Mouse (Mus musculus): ENCODE data around the gene Ubap2. TPM values are rescaled to one million over a fixed set of nuclear protein-coding genes. Genes with fewer than 3 reads are reported as not detected.

The Ubap2 gene
- polyA plus RNA-seq, 1 experiment from 2014 or later: 54.3 TPM

GRCm38 (mm10) chr4:41298976-41299375, 24.0 kb upstream of the Ubap2 start:
- Histone ChIP-seq H3K9ac (no peak overlapping the region), H3K9me3 (no peaks in the 10 kb centered on the region), H3K4me3 (replicated peaks) (no peak overlapping the region), H3K36me3 (peaks cover 81% of the 10 kb centered on the region), H3K4me2 (no peak overlapping the region), H3K4me1 (no peaks in the 10 kb centered on the region), H3K27me3 (replicated peaks) (no peaks in the 10 kb centered on the region), H3K27ac (no peak overlapping the region)
- WGBS: 91% methylated on average over 5 of the region's 5 CpGs
- no peak for ATAC-seq (ENCODE audit: insufficient read depth, low FRiP score, low read depth)

- H3K4me2 ChIP-seq: no peak overlapping the region
- H3K36me3 ChIP-seq: peaks cover 85% of the 10 kb centered on the region
Observed at GRCm38 (mm10) chr4:41295960-41296359, 21.0 kb upstream of the Ubap2 start.

GRCm38 (mm10) chr4:41295507-41295906, 20.6 kb upstream of the Ubap2 start:
- no peak overlapping the region for H3K9ac ChIP-seq
- ATAC-seq (ENCODE audit: insufficient read depth, low FRiP score, low read depth): no peak
- H3K27ac ChIP-seq: no peak overlapping the region
- no peak overlapping the region for H3K4me3 ChIP-seq (replicated peaks)
- no peak overlapping the region for H3K4me2 ChIP-seq
- no peaks in the 10 kb centered on the region for H3K9me3 ChIP-seq
- peaks cover 81% of the 10 kb centered on the region for H3K36me3 ChIP-seq
- H3K27me3 ChIP-seq (replicated peaks): no peaks in the 10 kb centered on the region
- WGBS: 88% methylated on average over 11 of the region's 11 CpGs
- no peaks in the 10 kb centered on the region for H3K4me1 ChIP-seq

More at GRCm38 (mm10) chr4:41295960-41296359, 21.0 kb upstream of the Ubap2 start:
- Histone ChIP-seq H3K4me3 (replicated peaks) (no peak overlapping the region), H3K4me1 (no peaks in the 10 kb centered on the region), H3K9ac (no peak overlapping the region), H3K27ac (no peak overlapping the region), H3K9me3 (no peaks in the 10 kb centered on the region), H3K27me3 (replicated peaks) (no peaks in the 10 kb centered on the region)
- no peak for ATAC-seq (ENCODE audit: insufficient read depth, low FRiP score, low read depth)
- WGBS: 92% methylated on average over 7 of the region's 7 CpGs

- H3K4me3 ChIP-seq (replicated peaks): no peak overlapping the region
- H3K9ac ChIP-seq: no peak overlapping the region
- no peak for ATAC-seq (ENCODE audit: insufficient read depth, low FRiP score, low read depth)
- WGBS: 91% methylated on average over 4 of the region's 4 CpGs
- H3K27me3 ChIP-seq (replicated peaks): no peaks in the 10 kb centered on the region
- H3K36me3 ChIP-seq: peaks cover 65% of the 10 kb centered on the region
- H3K4me2 ChIP-seq: no peak overlapping the region
- H3K4me1 ChIP-seq: no peaks in the 10 kb centered on the region
- no peaks in the 10 kb centered on the region for H3K9me3 ChIP-seq
- H3K27ac ChIP-seq: no peak overlapping the region
Observed at GRCm38 (mm10) chr4:41293907-41294306, 19.0 kb upstream of the Ubap2 start.

GRCm38 (mm10) chr4:41289802-41290201, 14.9 kb upstream of the Ubap2 start:
- H3K9me3 ChIP-seq: no peaks in the 10 kb centered on the region
- no peak overlapping the region for H3K9ac ChIP-seq
- no peak overlapping the region for H3K4me3 ChIP-seq (replicated peaks)
- H3K4me1 ChIP-seq: no peaks in the 10 kb centered on the region
- no peaks in the 10 kb centered on the region for H3K27me3 ChIP-seq (replicated peaks)
- ATAC-seq (ENCODE audit: insufficient read depth, low FRiP score, low read depth): no peak
- H3K4me2 ChIP-seq: no peak overlapping the region
- no peak overlapping the region for H3K27ac ChIP-seq
- peaks cover 29% of the 10 kb centered on the region for H3K36me3 ChIP-seq
- 85% methylated on average over 7 of the region's 7 CpGs for WGBS

GRCm38 (mm10) chr4:41286420-41286819, 11.5 kb upstream of the Ubap2 start:
- WGBS: 20% methylated on average over 3 of the region's 3 CpGs
- Histone ChIP-seq H3K4me1 (no peaks in the 10 kb centered on the region), H3K27ac (no peak overlapping the region), H3K4me2 (no peak overlapping the region), H3K27me3 (replicated peaks) (no peaks in the 10 kb centered on the region), H3K36me3 (peaks cover under 1% of the 10 kb centered on the region; the same call in 1 of the 2 replicates), H3K9ac (no peak overlapping the region), H3K9me3 (no peaks in the 10 kb centered on the region), H3K4me3 (replicated peaks) (no peak overlapping the region)
- ATAC-seq (ENCODE audit: insufficient read depth, low FRiP score, low read depth): no peak

- no peaks in the 10 kb centered on the region for H3K36me3 ChIP-seq
- H3K4me2 ChIP-seq: no peak overlapping the region
- H3K4me1 ChIP-seq: no peaks in the 10 kb centered on the region
- H3K27me3 ChIP-seq (replicated peaks): no peaks in the 10 kb centered on the region
- ATAC-seq (ENCODE audit: insufficient read depth, low FRiP score, low read depth): 0 out of 2 replicates have a peak, but pooled peaks have one; percentile 31
- no peak overlapping the region for H3K9ac ChIP-seq
- H3K9me3 ChIP-seq: no peaks in the 10 kb centered on the region
- WGBS: 69% methylated on average over 2 of the region's 2 CpGs
- no peak overlapping the region for H3K4me3 ChIP-seq (replicated peaks)
- peak overlapping the region; percentile 40 for H3K27ac ChIP-seq
Observed at GRCm38 (mm10) chr4:41284087-41284486, 9.1 kb upstream of the Ubap2 start.

- Histone ChIP-seq H3K4me2 (peak overlapping the region; percentile 69), H3K27me3 (replicated peaks) (no peaks in the 10 kb centered on the region), H3K9ac (peak overlapping the region; percentile 67), H3K36me3 (0 out of 2 replicates have a peak, but pooled peaks cover 2% of the 10 kb centered on the region), H3K9me3 (no peaks in the 10 kb centered on the region), H3K27ac (peak overlapping the region; percentile 94), H3K4me1 (peaks cover 22% of the 10 kb centered on the region), H3K4me3 (replicated peaks) (peak overlapping the region; percentile 89)
- WGBS: 53% methylated on average over 5 of the region's 5 CpGs
- ATAC-seq (ENCODE audit: insufficient read depth, low FRiP score, low read depth): no peak
Observed at GRCm38 (mm10) chr4:41275927-41276326, 983 bp upstream of the Ubap2 start.

GRCm38 (mm10) chr4:41274377-41274979, 466 bp downstream of the Ubap2 start:
- H3K27me3 ChIP-seq (replicated peaks): no peaks in the 10 kb centered on the region
- H3K4me1 ChIP-seq: peaks cover 22% of the 10 kb centered on the region
- H3K9ac ChIP-seq: peak overlapping the region; percentile 88
- H3K9me3 ChIP-seq: no peaks in the 10 kb centered on the region
- peak overlapping the region; percentile 89 for H3K4me3 ChIP-seq (replicated peaks)
- ATAC-seq (ENCODE audit: insufficient read depth, low FRiP score, low read depth): peak; percentile 61
- H3K4me2 ChIP-seq: peak overlapping the region; percentile 69
- peak overlapping the region; percentile 94 for H3K27ac ChIP-seq
- H3K36me3 ChIP-seq: peaks cover 8% of the 10 kb centered on the region; the same call in 1 of the 2 replicates
- under 1% methylated on average over 18 of the region's 18 CpGs for WGBS

- H3K4me1 ChIP-seq: peaks cover 17% of the 10 kb centered on the region
- no peaks in the 10 kb centered on the region for H3K27me3 ChIP-seq (replicated peaks)
- H3K9ac ChIP-seq: no peak overlapping the region
- no peak overlapping the region for H3K4me2 ChIP-seq
- H3K4me3 ChIP-seq (replicated peaks): no peak overlapping the region
- no peaks in the 10 kb centered on the region for H3K9me3 ChIP-seq
- no peak for ATAC-seq (ENCODE audit: insufficient read depth, low FRiP score, low read depth)
- H3K27ac ChIP-seq: 0 out of 2 replicates have a peak overlapping the region, but pooled peaks have one; percentile 11
- peaks cover 13% of the 10 kb centered on the region for H3K36me3 ChIP-seq
Observed at GRCm38 (mm10) chr4:41268133-41268532, 6.8 kb downstream of the Ubap2 start.

GRCm38 (mm10) chr4:41266350-41266749, 8.6 kb downstream of the Ubap2 start:
- Histone ChIP-seq H3K4me2 (no peak overlapping the region), H3K27ac (no peak overlapping the region; the same call in 1 of the 2 replicates), H3K36me3 (peaks cover 20% of the 10 kb centered on the region), H3K9ac (no peak overlapping the region), H3K9me3 (no peaks in the 10 kb centered on the region), H3K27me3 (replicated peaks) (no peaks in the 10 kb centered on the region), H3K4me3 (replicated peaks) (no peak overlapping the region), H3K4me1 (peaks cover 8% of the 10 kb centered on the region; the same call in 1 of the 2 replicates)
- WGBS: 56% methylated on average over 4 of the region's 4 CpGs
- peak; percentile 73; the same call in 1 of the 2 replicates for ATAC-seq (ENCODE audit: insufficient read depth, low FRiP score, low read depth)

GRCm38 (mm10) chr4:41260691-41261090, 14.3 kb downstream of the Ubap2 start:
- no peak overlapping the region for H3K4me3 ChIP-seq (replicated peaks)
- H3K4me2 ChIP-seq: no peak overlapping the region
- no peaks in the 10 kb centered on the region for H3K27me3 ChIP-seq (replicated peaks)
- no peak overlapping the region for H3K9ac ChIP-seq
- no peak for ATAC-seq (ENCODE audit: insufficient read depth, low FRiP score, low read depth)
- H3K9me3 ChIP-seq: no peaks in the 10 kb centered on the region
- H3K27ac ChIP-seq: no peak overlapping the region
- peaks cover 8% of the 10 kb centered on the region; the same call in 1 of the 2 replicates for H3K36me3 ChIP-seq
- no peaks in the 10 kb centered on the region for H3K4me1 ChIP-seq

Measured in stomach, embryonic 15.5 days (tissue).